Mouse (Mus musculus) left cerebral cortex, adult 2 months (tissue): Measurements from ENCODE around the gene Tet1. TPM values are rescaled to one million over a fixed set of nuclear protein-coding genes. Genes with fewer than 3 reads are reported as not detected.

ENCODE experiments used
- DNase-seq, 2 experiments: peaks; one replicate each; pipeline ENCODE4 v3.0.0; 2021 to 2022; ENCODE audit warnings: low spot score in 2 of 2, mixed read lengths in 1 of 2; ENCODE audit errors: extremely low spot score in 1 of 2
- H3K27ac ChIP-seq: fragments of 200-600 bp; 2 replicates; pipeline ENCODE4 v1.8.1; 2022
- H3K4me3 ChIP-seq: fragments of 200-600 bp; 2 replicates; pipeline ENCODE4 v1.8.1; 2022
- CTCF ChIP-seq: fragments of 200-600 bp; IDR thresholded peaks from 2 replicates; pipeline ENCODE4 v1.8.1; 2022; ENCODE audit warnings: antibody characterized with exemption, mild to moderate bottlenecking, moderate library complexity
- intact Hi-C: fragments of 180-260 bp; cut with DNase I; formaldehyde crosslinking; loops from one replicate; pipeline ENCODE4 v1.15.1; 2025
- total RNA-seq, 2 experiments: library from RNA; stranded (reverse); gene quantifications; 2 replicates each; pipeline ENCODE4 v1.2.3; 2021

The Tet1 gene
- total RNA-seq, 2 experiments from 2014 or later, result 14.4 to 15.4 TPM

DNA sequence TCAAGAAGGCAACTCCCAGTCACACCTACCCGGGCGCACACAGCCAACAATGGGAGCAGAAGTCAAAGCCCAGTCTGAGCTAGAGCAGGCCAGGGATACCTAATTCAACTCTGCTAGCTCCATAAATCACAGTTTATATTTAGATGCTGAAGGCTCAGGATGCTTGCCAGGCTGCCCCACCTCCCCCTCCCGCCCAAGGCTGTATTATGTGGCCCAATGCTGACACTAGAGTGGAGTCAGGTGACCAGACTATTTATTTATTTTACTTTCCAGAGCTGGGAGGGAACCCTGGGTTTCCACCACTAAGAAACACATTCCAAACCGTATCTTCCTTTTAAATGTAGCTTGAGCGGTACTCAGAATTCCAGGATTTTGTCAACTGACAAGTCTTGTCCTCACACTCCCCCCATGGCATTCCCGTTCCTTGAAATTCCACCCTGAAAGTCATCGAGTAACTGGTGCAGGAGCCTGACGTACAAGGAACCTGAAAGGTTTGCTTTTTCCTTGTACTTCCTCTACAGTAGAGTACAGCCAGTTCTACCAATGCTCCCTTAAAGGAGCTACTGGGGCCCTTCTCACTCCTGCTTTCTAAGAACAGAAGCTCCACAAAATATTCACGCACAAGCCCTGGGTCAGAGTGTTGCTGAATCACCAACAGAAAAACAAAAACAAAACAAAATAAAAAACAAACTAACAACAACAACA lies 64.9 kb downstream of the Tet1 start:
- no peak for DNase-seq
- Histone ChIP-seq H3K27ac (no peak overlapping the region), H3K4me3 (no peak overlapping the region)
- intact Hi-C loops, result no loop called here
- TF ChIP-seq CTCF, result no peak

- no peak for TF ChIP-seq CTCF
- intact Hi-C loops, result no loop called here
Measured at GRCm38 (mm10) chr10:62841901-62842447, 66.8 kb downstream of the Tet1 start.

GRCm38 (mm10) chr10:62840687-62841086 lies 68.1 kb downstream of the Tet1 start:
- intact Hi-C loops, result no loop called here
- DNase-seq, result no peak
- no peak for TF ChIP-seq CTCF

More at GRCm38 (mm10) chr10:62841901-62842447, 66.8 kb downstream of the Tet1 start:
- Histone ChIP-seq H3K27ac (no peak overlapping the region), H3K4me3 (no peak overlapping the region)
- DNase-seq, result no peak

DNA sequence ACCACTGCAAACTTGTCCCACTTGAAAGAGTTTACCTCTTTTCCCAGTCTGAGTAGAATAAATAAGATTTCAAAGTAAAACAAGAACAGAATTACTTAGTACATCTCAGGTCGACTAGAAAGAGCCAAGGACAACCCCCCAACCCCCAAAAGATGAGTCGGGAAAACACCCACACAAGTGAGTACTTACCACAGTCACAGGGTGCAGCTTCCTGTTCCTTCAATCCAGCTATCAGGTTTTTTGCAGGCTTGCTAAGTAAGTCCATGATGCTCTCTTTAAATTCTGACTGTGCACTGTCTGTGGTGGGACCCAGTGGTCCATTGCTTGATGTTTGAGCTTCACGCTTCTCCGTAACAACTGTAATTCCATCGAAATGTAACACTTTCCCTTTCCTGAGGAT lies 70.8 kb downstream of the Tet1 start:
- intact Hi-C loops, result no loop called here
- no peak for DNase-seq
- Histone ChIP-seq H3K4me3 (no peak overlapping the region), H3K27ac (no peak overlapping the region)
- no peak for TF ChIP-seq CTCF

More at GRCm38 (mm10) chr10:62840687-62841086, 68.1 kb downstream of the Tet1 start:
- Histone ChIP-seq H3K4me3 (no peak overlapping the region), H3K27ac (no peak overlapping the region)

GRCm38 (mm10) chr10:62832783-62833182 lies 76.0 kb downstream of the Tet1 start:
- H3K27ac ChIP-seq, result no peak overlapping the region
- TF ChIP-seq CTCF, result no peak; the same call in 1 of the 2 replicates
- no peak for DNase-seq
- no peak overlapping the region for H3K4me3 ChIP-seq
- intact Hi-C loops, result no loop called here

DNA sequence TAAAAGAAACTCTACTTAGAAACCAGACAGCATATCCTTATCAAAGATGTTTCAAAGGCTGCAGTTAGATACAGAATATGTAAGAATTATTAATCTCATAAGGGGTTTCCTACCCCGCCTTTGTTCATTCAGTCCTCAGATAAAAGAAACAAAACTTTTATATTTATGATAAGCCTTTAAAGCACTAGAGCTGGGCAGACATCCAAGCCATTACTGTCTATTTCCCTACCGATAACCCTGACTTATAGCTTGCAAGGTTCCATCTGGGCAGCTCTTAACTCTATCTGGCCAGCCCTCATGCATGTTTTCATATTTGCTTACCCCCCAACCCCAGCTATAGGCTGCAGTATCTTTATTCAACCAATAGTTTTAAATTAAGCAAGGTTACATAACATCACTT lies 77.2 kb downstream of the Tet1 start:
- intact Hi-C loops, result no loop called here
- no peak overlapping the region for H3K4me3 ChIP-seq
- no peak for TF ChIP-seq CTCF
- no peak overlapping the region for H3K27ac ChIP-seq
- DNase-seq, result no peak

GRCm38 (mm10) chr10:62824474-62824873 lies 84.3 kb downstream of the Tet1 start:
- Histone ChIP-seq H3K27ac (no peak overlapping the region), H3K4me3 (no peak overlapping the region)
- DNase-seq, result no peak
- intact Hi-C loops, result no loop called here
- TF ChIP-seq CTCF, result no peak

GRCm38 (mm10) chr10:62823431-62823830 lies 85.4 kb downstream of the Tet1 start:
- no peak for DNase-seq
- intact Hi-C loops, result no loop called here
- H3K27ac ChIP-seq, result no peak overlapping the region
- H3K4me3 ChIP-seq, result no peak overlapping the region
- no peak for TF ChIP-seq CTCF

DNA sequence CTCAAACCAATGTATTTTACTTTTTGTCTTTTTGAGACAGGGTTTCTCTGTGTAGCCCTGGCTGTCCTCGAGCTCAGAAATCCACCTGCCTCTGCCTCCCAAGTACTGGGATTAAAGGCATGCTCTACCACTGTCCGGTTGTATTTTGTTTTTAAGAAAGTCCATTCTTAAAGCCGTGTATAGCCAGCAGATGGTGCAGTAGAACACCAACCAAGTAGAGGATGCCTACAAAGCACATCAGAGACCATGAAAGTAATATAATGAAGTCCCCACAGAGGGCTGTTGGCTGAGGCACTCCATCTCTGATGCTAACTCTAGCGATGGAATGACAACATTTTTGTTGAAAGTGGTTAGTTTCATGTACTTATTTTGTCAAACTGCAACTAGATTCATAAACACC lies 98.8 kb downstream of the Tet1 start:
- Histone ChIP-seq H3K4me3 (no peak overlapping the region), H3K27ac (no peak overlapping the region)
- TF ChIP-seq CTCF, result peak; percentile 38
- intact Hi-C loops, result loop anchor here (10.0 kb wide), 1 partner anchor 255 kb away; the partner anchor contains the start of gene Pbld1
- no peak for DNase-seq

- no peak overlapping the region for H3K4me3 ChIP-seq
- intact Hi-C loops, result no loop called here
- TF ChIP-seq CTCF, result no peak
- DNase-seq, result no peak
- H3K27ac ChIP-seq, result no peak overlapping the region
Measured at GRCm38 (mm10) chr10:62808766-62809165, 100.0 kb downstream of the Tet1 start.

DNA sequence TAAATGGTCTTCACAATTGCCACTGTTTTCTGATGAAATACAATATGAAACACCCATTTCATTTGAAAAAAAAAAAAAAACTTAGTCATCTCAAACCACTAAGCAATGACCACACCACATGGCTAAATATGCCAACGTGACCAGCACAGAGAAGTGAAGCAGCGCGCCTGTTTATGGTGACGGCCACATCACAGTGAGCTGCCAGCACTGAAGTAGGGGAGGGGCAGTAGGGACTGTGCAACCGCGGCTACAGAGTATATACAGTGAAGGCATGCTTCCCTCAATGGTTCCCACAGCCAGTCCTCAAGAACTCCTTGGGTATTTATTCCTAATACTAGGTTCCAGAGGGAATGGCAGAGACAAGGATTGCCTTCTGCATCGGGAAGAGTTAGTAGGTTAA lies 100.5 kb downstream of the Tet1 start:
- intact Hi-C loops, result no loop called here
- H3K27ac ChIP-seq, result no peak overlapping the region
- no peak overlapping the region for H3K4me3 ChIP-seq
- no peak for TF ChIP-seq CTCF
- no peak for DNase-seq

GRCm38 (mm10) chr10:62804106-62804505 lies 104.7 kb downstream of the Tet1 start:
- intact Hi-C loops, result no loop called here
- no peak for DNase-seq
- Histone ChIP-seq H3K4me3 (no peak overlapping the region), H3K27ac (no peak overlapping the region)
- peak; percentile 25 for TF ChIP-seq CTCF

DNA sequence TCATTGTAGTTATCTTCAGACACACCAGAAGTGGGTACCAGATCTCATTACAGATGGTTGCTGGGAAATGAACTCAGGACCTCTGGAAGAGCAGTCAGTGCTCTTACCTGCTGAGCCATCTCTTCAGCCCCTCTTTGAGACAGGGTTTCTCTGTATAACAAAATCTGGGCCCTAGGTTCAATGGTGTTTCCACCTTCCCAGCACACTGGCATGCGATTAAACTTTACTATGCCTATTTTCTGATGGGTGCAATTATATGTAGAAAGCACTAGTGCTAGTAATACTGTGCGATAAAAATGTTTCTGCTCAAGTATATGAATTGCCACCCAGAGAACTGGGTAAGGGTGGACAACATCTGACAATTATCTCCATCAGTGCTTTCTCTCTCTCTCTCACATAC lies 105.5 kb downstream of the Tet1 start:
- TF ChIP-seq CTCF, result no peak
- intact Hi-C loops, result no loop called here
- no peak overlapping the region for H3K27ac ChIP-seq
- H3K4me3 ChIP-seq, result no peak overlapping the region
- DNase-seq, result no peak
